Mouse (Mus musculus) embryonic fibroblast, embryonic 13.5 days (primary cell): ENCODE data around the gene Fkbp2.
A peak's percentile ranks its signal among the peaks of the same experiment; 100 is the strongest.

ENCODE experiments used
- CTCF ChIP-seq: IDR thresholded peaks from 2 replicates; pipeline ENCODE4 v1.5.1; 2011; ENCODE audit warnings: mild to moderate bottlenecking, control low read depth, low read length, moderate library complexity, borderline replicate concordance; ENCODE audit not compliant: insufficient read depth
- POLR2A ChIP-seq: IDR thresholded peaks from 2 replicates; pipeline ENCODE4 v1.6.1; 2011; ENCODE audit warnings: low read depth, mild to moderate bottlenecking, control low read depth, low read length, moderate library complexity

- TF ChIP-seq POLR2A (peak; percentile 62), CTCF (no peak)
Measured at GRCm38 (mm10) chr19:6941372-6942248, 38.7 kb downstream of the Fkbp2 start, which contains the start of gene Bad.
